Mouse (Mus musculus) neural tube, embryonic 12.5 days (tissue): ENCODE data around the gene Mettl3. TPM values are rescaled to one million over a fixed set of nuclear protein-coding genes. Genes with fewer than 3 reads are reported as not detected.
A peak's percentile ranks its signal among the peaks of the same experiment; 100 is the strongest.
"Not testable (repeated sequence)": the region's sequence is repeated elsewhere in the genome, so short reads cannot be mapped to it uniquely, and the experiment has no call there.

Experiments used
- ATAC-seq: fragments of 200-750 bp; cut with Nextera tagmentation; 2 replicates; pipeline ENCODE4 v1.8.0; 2017; ENCODE audit warnings: low read depth, mild to moderate bottlenecking, moderate TSS enrichment, moderate library complexity; ENCODE audit not compliant: low FRiP score
- H3K27ac ChIP-seq: fragments of 300-500 bp; sonication (generic); 2 replicates; pipeline ENCODE4 v1.5.1; 2016
- H3K27me3 ChIP-seq: fragments of 300-500 bp; sonication (generic); replicated peaks from 2 replicates; pipeline ENCODE4 v1.6.1; 2016; ENCODE audit warnings: mild to moderate bottlenecking
- H3K36me3 ChIP-seq: fragments of 300-500 bp; sonication (generic); 2 replicates; pipeline ENCODE4 v1.6.1; 2016; ENCODE audit warnings: mild to moderate bottlenecking
- H3K4me1 ChIP-seq: fragments of 300-500 bp; sonication (generic); 2 replicates; pipeline ENCODE4 v1.6.1; 2016
- H3K4me2 ChIP-seq: fragments of 300-500 bp; sonication (generic); replicated peaks from 2 replicates; pipeline ENCODE4 v1.6.1; 2016; ENCODE audit warnings: mild to moderate bottlenecking
- H3K4me3 ChIP-seq: fragments of 300-500 bp; sonication (generic); 2 replicates; pipeline ENCODE4 v1.5.1; 2016
- H3K9ac ChIP-seq: fragments of 300-500 bp; sonication (generic); 2 replicates; pipeline ENCODE4 v1.6.1; 2016; ENCODE audit warnings: mild to moderate bottlenecking
- H3K9me3 ChIP-seq: fragments of 300-500 bp; sonication (generic); 2 replicates; pipeline ENCODE4 v1.6.1; 2016; ENCODE audit warnings: mild to moderate bottlenecking
- WGBS: fragments of 180-500 bp; shearing (Covaris S2); methylation state at CpG from one replicate; pipeline ENCODE4 v1.1.7; 2016; 5-methylcytosine and 5-hydroxymethylcytosine counted together
- polyA plus RNA-seq: library from polyadenylated mRNA; unstranded; fragments of >200 nt; fragmentation: Nextera tagmentation; extraction: Ambion mirVana; gene quantifications from 2 replicates; pipeline ENCODE4 v1.2.1, GENCODE M21; 2016

The Mettl3 gene
- polyA plus RNA-seq, 1 experiment from 2014 or later = 58.7 TPM

DNA sequence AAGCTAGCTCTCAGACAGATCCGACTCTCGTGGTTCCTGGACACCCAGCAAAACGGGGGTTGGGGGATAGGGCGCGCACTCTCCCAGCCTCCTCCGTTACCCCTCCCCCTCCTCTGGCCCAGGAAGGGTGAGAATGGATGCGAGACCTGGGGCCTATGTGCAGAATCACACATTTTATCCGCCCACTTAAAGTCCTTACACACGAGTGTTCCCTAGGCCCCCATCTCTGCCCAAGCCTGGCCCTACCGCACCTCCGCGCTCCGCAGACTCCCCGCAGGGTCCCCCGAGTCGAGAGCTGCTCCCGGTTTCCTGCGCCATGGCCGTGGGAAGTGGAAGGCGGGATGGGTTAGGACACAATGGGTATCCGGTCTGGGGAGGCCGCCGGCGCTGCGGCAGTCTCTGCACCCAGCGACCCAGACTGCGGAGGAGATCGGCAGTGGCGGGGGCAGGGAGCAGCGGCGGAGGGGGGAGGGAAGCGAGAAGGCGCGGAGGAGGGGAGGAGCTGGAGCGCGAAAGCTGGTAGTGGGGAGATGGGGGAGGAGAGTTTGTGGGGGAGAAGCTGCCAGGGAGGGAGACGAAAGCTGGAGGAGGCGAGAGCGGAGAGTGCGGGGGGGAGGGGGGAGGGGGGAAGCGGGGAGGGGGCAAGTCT lies 11.0 kb upstream of the Mettl3 start:
- Histone ChIP-seq H3K9me3 (no peaks in the 10 kb centered on the region), H3K9ac (peak overlapping the region; percentile 86), H3K4me1 (peaks cover 50% of the 10 kb centered on the region), H3K27me3 (no peaks in the 10 kb centered on the region), H3K4me3 (peak overlapping the region; percentile 68), H3K4me2 (peak overlapping the region; percentile 85), H3K27ac (peak overlapping the region; percentile 86), H3K36me3 (peaks cover 41% of the 10 kb centered on the region)
- WGBS = 1% methylated on average over 31 of the region's 41 CpGs
- peak; percentile 83 for ATAC-seq

GRCm38 (mm10) chr14:52315283-52315780 lies 10.4 kb upstream of the Mettl3 start:
- Histone ChIP-seq H3K27ac (peak overlapping the region; percentile 86; the same call in 1 of the 2 replicates), H3K9me3 (no peaks in the 10 kb centered on the region), H3K9ac (peak overlapping the region; percentile 86), H3K4me3 (peak overlapping the region; percentile 68), H3K4me1 (peaks cover 50% of the 10 kb centered on the region), H3K36me3 (peaks cover 47% of the 10 kb centered on the region), H3K27me3 (no peaks in the 10 kb centered on the region), H3K4me2 (peak overlapping the region; percentile 85)
- 4% methylated on average over 17 of the region's 17 CpGs for WGBS
- ATAC-seq = peak; percentile 8; the same call in 1 of the 2 replicates

GRCm38 (mm10) chr14:52314808-52315150 lies 9.9 kb upstream of the Mettl3 start:
- H3K9me3 ChIP-seq = no peaks in the 10 kb centered on the region
- 0 out of 2 replicates have a peak overlapping the region, but pooled peaks have one; percentile 86 for H3K27ac ChIP-seq
- no peaks in the 10 kb centered on the region for H3K27me3 ChIP-seq
- peaks cover 51% of the 10 kb centered on the region for H3K36me3 ChIP-seq
- ATAC-seq = no peak
- peak overlapping the region; percentile 86 for H3K9ac ChIP-seq
- peak overlapping the region; percentile 68 for H3K4me3 ChIP-seq
- peak overlapping the region; percentile 85 for H3K4me2 ChIP-seq
- WGBS = 48% methylated on average over 8 of the region's 8 CpGs
- peaks cover 50% of the 10 kb centered on the region for H3K4me1 ChIP-seq

GRCm38 (mm10) chr14:52313931-52314807 lies 9.2 kb upstream of the Mettl3 start:
- Histone ChIP-seq H3K4me2 (peak overlapping the region; percentile 85), H3K27me3 (no peaks in the 10 kb centered on the region), H3K27ac (no peak overlapping the region), H3K9ac (peak overlapping the region; percentile 86; the same call in 1 of the 2 replicates), H3K9me3 (no peaks in the 10 kb centered on the region), H3K4me1 (peaks cover 50% of the 10 kb centered on the region), H3K36me3 (peaks cover 55% of the 10 kb centered on the region), H3K4me3 (peak overlapping the region; percentile 68)
- WGBS = 91% methylated on average over 26 of the region's 26 CpGs
- ATAC-seq = no peak

- H3K4me1 ChIP-seq = peaks cover 43% of the 10 kb centered on the region
- no peaks in the 10 kb centered on the region for H3K27me3 ChIP-seq
- no peak overlapping the region for H3K9ac ChIP-seq
- 94% methylated on average over 2 of the region's 2 CpGs for WGBS
- no peaks in the 10 kb centered on the region for H3K9me3 ChIP-seq
- peaks cover 61% of the 10 kb centered on the region for H3K36me3 ChIP-seq
- H3K4me3 ChIP-seq = no peak overlapping the region
- ATAC-seq = no peak
- H3K27ac ChIP-seq = no peak overlapping the region
- peak overlapping the region; percentile 85; the same call in 1 of the 2 replicates for H3K4me2 ChIP-seq
Observed at GRCm38 (mm10) chr14:52310906-52311305, 6.0 kb upstream of the Mettl3 start.

DNA sequence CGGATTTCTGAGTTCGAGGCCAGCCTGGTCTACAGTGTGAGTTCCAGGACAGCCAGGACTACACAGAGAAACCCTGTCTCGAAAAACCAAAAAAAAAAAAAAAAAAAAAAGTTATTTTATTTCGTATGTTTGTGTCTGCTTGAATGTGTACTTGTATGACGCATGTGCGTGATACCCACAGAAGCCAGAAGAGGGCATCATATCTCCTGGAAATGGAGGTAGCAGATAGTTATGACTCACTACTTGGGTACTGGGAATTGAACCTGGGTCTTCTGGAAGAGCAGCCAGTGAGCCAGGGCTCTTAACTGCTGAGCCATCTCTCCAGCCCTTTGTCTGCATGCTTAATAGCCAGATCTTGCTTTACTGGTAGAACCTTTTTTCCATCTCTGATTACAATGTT lies 5.4 kb upstream of the Mettl3 start:
- H3K4me2 ChIP-seq, H3K4me3 ChIP-seq, H3K9me3 ChIP-seq, H3K27me3 ChIP-seq, ATAC-seq, H3K9ac ChIP-seq, H3K27ac ChIP-seq: not testable (repeated sequence)
- Histone ChIP-seq H3K36me3 (peaks cover 61% of the 10 kb centered on the region), H3K4me1 (peaks cover 41% of the 10 kb centered on the region)
- 93% methylated on average over 5 of the region's 6 CpGs for WGBS

DNA sequence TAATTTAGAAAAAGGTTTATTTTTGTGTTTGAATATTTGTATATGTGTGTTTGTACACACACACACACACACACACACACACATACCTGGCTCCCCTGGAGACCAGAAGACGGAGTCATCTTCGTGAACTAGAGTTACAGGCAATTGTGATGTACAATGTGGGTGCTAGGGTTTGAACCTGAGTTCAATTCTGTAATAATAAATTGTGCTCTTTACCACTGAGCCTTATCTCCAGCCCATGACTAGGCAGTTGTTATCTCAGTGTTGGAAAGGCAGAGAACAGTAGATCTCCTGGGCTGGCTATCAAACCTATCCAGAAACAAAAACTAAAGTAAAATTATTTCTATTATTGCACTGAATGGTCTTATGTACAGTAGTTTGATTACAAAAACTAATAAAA lies 1.2 kb upstream of the Mettl3 start:
- WGBS = 96% methylated on average over 2 of the region's 2 CpGs
- Histone ChIP-seq H3K4me2 (no peak overlapping the region), H3K4me1 (peaks cover 3% of the 10 kb centered on the region; the same call in 1 of the 2 replicates), H3K27ac (no peak overlapping the region), H3K36me3 (peaks cover 21% of the 10 kb centered on the region), H3K4me3 (no peak overlapping the region), H3K27me3 (no peaks in the 10 kb centered on the region), H3K9ac (no peak overlapping the region), H3K9me3 (no peaks in the 10 kb centered on the region)
- ATAC-seq = no peak

GRCm38 (mm10) chr14:52303517-52303916 lies 1.4 kb downstream of the Mettl3 start:
- H3K36me3 ChIP-seq = peaks cover 17% of the 10 kb centered on the region
- not testable (repeated sequence) for H3K4me1 ChIP-seq, H3K4me3 ChIP-seq, H3K9me3 ChIP-seq, H3K9ac ChIP-seq, ATAC-seq, H3K27ac ChIP-seq, H3K27me3 ChIP-seq
- peak overlapping the region; percentile 59 for H3K4me2 ChIP-seq
- WGBS = 92% methylated on average over 3 of the region's 3 CpGs

DNA sequence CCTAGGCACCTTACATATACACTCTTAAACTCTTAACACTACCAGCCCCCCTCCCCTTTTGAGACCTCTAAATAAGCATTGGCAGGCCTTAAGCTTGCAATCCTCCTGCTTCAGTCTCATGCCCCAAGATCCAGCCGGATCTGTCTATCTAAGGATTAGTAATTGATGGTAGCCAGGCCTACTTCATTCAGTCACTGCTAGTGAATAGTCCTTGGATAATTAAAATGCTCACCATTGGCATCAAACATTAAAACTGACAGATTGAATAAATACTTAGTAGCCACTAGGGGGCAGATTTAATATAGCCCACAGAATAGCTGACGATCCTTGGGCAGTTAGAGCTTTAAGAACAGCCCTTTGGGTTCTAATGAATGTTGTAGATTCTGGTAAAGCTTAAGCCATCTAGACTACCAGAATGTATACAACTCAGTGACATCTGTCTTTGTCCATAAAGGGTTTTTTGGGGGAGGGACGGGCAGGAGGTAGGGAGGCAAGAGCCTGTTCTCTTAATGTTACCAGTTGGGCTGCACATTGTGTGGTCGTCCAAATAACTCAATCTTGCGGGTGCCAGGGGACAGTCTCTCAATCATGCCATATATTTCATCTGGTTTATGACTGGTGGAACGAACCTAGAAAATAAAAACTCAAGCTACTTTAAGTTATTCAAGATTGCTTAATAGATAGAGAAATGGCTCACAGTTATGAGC lies 9.2 kb downstream of the Mettl3 start:
- no peaks in the 10 kb centered on the region for H3K4me1 ChIP-seq
- H3K4me3 ChIP-seq = no peak overlapping the region
- H3K27me3 ChIP-seq = no peaks in the 10 kb centered on the region
- no peaks in the 10 kb centered on the region for H3K9me3 ChIP-seq
- H3K9ac ChIP-seq = no peak overlapping the region
- no peak overlapping the region for H3K27ac ChIP-seq
- no peak overlapping the region for H3K4me2 ChIP-seq
- ATAC-seq = 0 out of 2 replicates have a peak, but pooled peaks have one; percentile 38
- peaks cover 81% of the 10 kb centered on the region for H3K36me3 ChIP-seq
- WGBS = 68% methylated on average over 6 of the region's 6 CpGs

GRCm38 (mm10) chr14:52284191-52284590 lies 20.7 kb downstream of the Mettl3 start:
- Histone ChIP-seq H3K4me2 (no peak overlapping the region), H3K9me3 (no peaks in the 10 kb centered on the region), H3K9ac (no peak overlapping the region), H3K4me3 (no peak overlapping the region), H3K27me3 (no peaks in the 10 kb centered on the region), H3K27ac (no peak overlapping the region), H3K4me1 (peaks cover 7% of the 10 kb centered on the region), H3K36me3 (peaks cover 37% of the 10 kb centered on the region)
- 96% methylated on average over 3 of the region's 3 CpGs for WGBS
- ATAC-seq = no peak

GRCm38 (mm10) chr14:52283629-52284028 lies 21.3 kb downstream of the Mettl3 start:
- no peak overlapping the region for H3K27ac ChIP-seq
- H3K9me3 ChIP-seq = no peaks in the 10 kb centered on the region
- H3K4me2 ChIP-seq = no peak overlapping the region
- 98% methylated on average over 5 of the region's 5 CpGs for WGBS
- no peaks in the 10 kb centered on the region for H3K27me3 ChIP-seq
- no peak overlapping the region for H3K9ac ChIP-seq
- peaks cover 34% of the 10 kb centered on the region for H3K36me3 ChIP-seq
- no peak for ATAC-seq
- H3K4me3 ChIP-seq = no peak overlapping the region
- peaks cover 7% of the 10 kb centered on the region for H3K4me1 ChIP-seq

- H3K9ac ChIP-seq = peak overlapping the region; percentile 88
- 1% methylated on average over 21 of the region's 21 CpGs for WGBS
- ATAC-seq = peak; percentile 66
Observed at GRCm38 (mm10) chr14:52279747-52280120, 25.2 kb downstream of the Mettl3 start.

More at GRCm38 (mm10) chr14:52279747-52280120, 25.2 kb downstream of the Mettl3 start:
- Histone ChIP-seq H3K27me3 (no peaks in the 10 kb centered on the region), H3K9me3 (no peaks in the 10 kb centered on the region), H3K36me3 (peaks cover 12% of the 10 kb centered on the region), H3K4me2 (peak overlapping the region; percentile 73), H3K4me3 (peak overlapping the region; percentile 88), H3K4me1 (peaks cover 7% of the 10 kb centered on the region), H3K27ac (peak overlapping the region; percentile 68)
